Mouse (Mus musculus) small intestine, adult 2 months (tissue): ENCODE results near the gene Ndufa3. TPM values are rescaled to one million over a fixed set of nuclear protein-coding genes. Genes with fewer than 3 reads are reported as not detected.

Experiments used
- H3K27ac ChIP-seq: fragments of 200-500 bp; 2 replicates; pipeline ENCODE4 v1.5.1; 2012; ENCODE audit warnings: low read depth, low read length, control low read depth, inconsistent platforms; ENCODE audit not compliant: insufficient read depth
- H3K27me3 ChIP-seq: fragments of 200-500 bp; 2 replicates; pipeline ENCODE4 v1.6.1; 2012; ENCODE audit warnings: mild to moderate bottlenecking, moderate library complexity, low read length, inconsistent platforms; ENCODE audit not compliant: control insufficient read depth, insufficient read depth
- H3K36me3 ChIP-seq: fragments of 200-500 bp; 2 replicates; pipeline ENCODE4 v1.6.1; 2012; ENCODE audit warnings: mild to moderate bottlenecking, low read length, control low read depth, inconsistent platforms; ENCODE audit not compliant: control insufficient read depth, insufficient read depth
- H3K4me1 ChIP-seq: fragments of 200-500 bp; 2 replicates; pipeline ENCODE4 v1.6.1; 2012; ENCODE audit warnings: low read length, inconsistent platforms, mixed read lengths; ENCODE audit not compliant: control insufficient read depth, insufficient read depth, insufficient read length
- H3K4me3 ChIP-seq: fragments of 200-500 bp; 2 replicates; pipeline ENCODE4 v1.5.1; 2012; ENCODE audit warnings: low read depth, mild to moderate bottlenecking, control low read depth, inconsistent platforms, low read length, moderate library complexity
- CTCF ChIP-seq: fragments of 200-500 bp; IDR thresholded peaks from 2 replicates; pipeline ENCODE4 v1.5.1; 2012; ENCODE audit warnings: low read depth, mild to moderate bottlenecking, control low read depth, inconsistent platforms, low read length, moderate library complexity, mixed read lengths; ENCODE audit not compliant: insufficient replicate concordance, insufficient read length; ENCODE audit errors: extremely low read depth
- POLR2A ChIP-seq: fragments of 200-500 bp; IDR thresholded peaks from 2 replicates; pipeline ENCODE4 v1.6.1; 2012; ENCODE audit warnings: low read depth, mild to moderate bottlenecking, control low read depth, inconsistent platforms, low read length, moderate library complexity
- WGBS: fragments of 180-500 bp; shearing (Covaris S2); methylation state at CpG from one replicate; pipeline ENCODE4 v1.1.7; 2018; 5-methylcytosine and 5-hydroxymethylcytosine counted together
- polyA plus RNA-seq: library from polyadenylated mRNA; depleted of rRNA; stranded (reverse); fragments of >200 nt; gene quantifications from 2 replicates; pipeline ENCODE4 v1.2.3, GENCODE M21; 2012

Ndufa3 gene
- polyA plus RNA-seq, 1 experiment: 337 TPM

DNA sequence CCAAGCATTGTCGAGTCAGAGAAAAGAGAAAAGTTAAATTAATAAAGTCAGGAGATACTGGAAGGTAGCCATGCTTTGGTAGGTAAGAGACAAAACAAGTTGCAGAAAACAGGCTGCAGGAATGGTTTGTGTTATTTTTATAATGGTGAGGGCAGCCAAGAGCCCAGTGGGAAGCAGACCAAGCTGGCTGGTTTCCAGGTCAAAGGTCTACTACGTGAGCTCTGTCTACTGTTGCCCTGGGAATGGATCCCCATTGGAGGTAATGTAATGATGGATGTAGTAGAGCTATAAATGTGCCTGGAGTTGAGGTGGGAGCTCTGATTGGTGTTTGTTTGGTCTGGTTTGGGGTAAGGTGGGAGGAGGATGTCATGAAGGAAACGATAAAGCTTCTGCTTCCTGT is 8.1 kb upstream of the Ndufa3 start:
- no peak overlapping the region for H3K27ac ChIP-seq
- H3K4me1 ChIP-seq: peaks cover 2% of the 10 kb centered on the region; the same call in 1 of the 2 replicates
- TF ChIP-seq POLR2A (no peak), CTCF (no peak)
- WGBS: 30% methylated on average over 3 of the region's 3 CpGs
- H3K27me3 ChIP-seq: no peaks in the 10 kb centered on the region
- H3K4me3 ChIP-seq: no peak overlapping the region
- no peaks in the 10 kb centered on the region for H3K36me3 ChIP-seq

DNA sequence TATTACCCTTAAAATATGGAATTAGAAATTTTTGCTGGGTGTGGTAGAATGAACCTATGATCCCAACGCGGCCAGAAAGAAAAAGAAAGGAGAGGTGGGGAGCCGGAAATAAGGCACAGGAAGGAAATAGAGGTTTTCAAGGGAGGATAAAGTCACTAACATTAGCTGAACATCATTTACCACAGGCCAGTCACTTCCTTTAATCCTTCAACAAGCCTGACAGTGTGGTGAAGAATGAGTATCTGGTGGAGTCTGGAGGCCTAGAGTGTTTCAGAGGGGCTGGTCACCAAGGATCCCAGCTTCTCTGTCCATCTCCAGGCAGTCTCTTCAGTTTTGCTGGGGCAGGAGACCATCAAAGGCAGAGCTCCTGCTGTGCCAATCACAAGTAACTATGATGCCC is 6.7 kb upstream of the Ndufa3 start:
- Histone ChIP-seq H3K36me3 (no peaks in the 10 kb centered on the region), H3K27me3 (no peaks in the 10 kb centered on the region), H3K4me1 (peaks cover 2% of the 10 kb centered on the region; the same call in 1 of the 2 replicates), H3K27ac (no peak overlapping the region), H3K4me3 (no peak overlapping the region)
- no peak for TF ChIP-seq POLR2A
- no peak for TF ChIP-seq CTCF
- WGBS: 86% methylated on average over 3 of the region's 3 CpGs

DNA sequence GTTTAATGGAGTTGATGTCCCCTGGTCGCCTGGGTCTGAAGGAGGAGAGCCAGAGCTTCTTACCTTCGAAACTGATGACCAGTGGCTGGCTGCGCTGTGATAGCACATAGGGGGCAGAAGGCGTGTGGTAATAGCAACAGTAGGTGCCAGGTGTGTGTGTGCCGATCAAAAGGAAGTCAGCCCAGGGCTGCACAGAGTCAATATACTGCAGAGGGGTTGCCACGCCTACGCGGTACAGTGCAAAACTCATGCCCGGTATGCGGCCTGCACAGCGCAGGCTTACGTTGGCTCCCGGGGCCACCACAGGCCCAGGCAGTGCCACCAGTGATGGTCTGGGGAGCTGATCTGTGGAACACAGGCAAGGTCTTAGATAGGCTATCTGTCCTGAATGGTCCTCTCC is 6.2 kb upstream of the Ndufa3 start:
- no peak for TF ChIP-seq CTCF
- TF ChIP-seq POLR2A: no peak
- whole genome bisulfite sequencing: 61% methylated on average over 13 of the region's 13 CpGs

DNA sequence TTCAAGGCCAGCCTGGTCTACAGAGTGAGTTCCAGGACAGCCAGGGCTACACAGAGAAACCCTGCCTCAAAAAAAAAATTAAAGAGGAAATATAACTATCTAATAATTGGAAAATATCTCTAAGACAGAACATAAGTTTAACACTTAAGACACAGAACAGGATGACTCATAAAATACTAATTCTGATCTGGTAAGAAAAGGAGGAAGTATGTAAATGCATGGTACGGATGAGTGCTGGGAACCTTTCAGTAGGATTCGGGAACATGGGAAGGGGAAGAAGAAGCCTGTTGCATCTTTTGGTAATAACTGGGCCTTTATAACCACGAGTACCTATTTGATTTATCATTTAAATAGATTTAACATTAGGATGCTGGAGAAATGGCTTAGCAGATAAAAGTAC is 3.2 kb upstream of the Ndufa3 start:
- Histone ChIP-seq H3K36me3 (no peaks in the 10 kb centered on the region), H3K27me3 (no peaks in the 10 kb centered on the region), H3K4me3 (no peak overlapping the region), H3K27ac (no peak overlapping the region), H3K4me1 (peaks cover 2% of the 10 kb centered on the region; the same call in 1 of the 2 replicates)
- 75% methylated on average over 3 of the region's 3 CpGs for WGBS
- TF ChIP-seq POLR2A: no peak
- no peak for TF ChIP-seq CTCF

More for the DNA sequence above, 6.2 kb upstream of the Ndufa3 start:
- H3K4me3 ChIP-seq: no peak overlapping the region
- H3K27ac ChIP-seq: no peak overlapping the region
- peaks cover 2% of the 10 kb centered on the region; the same call in 1 of the 2 replicates for H3K4me1 ChIP-seq
- H3K27me3 ChIP-seq: no peaks in the 10 kb centered on the region
- no peaks in the 10 kb centered on the region for H3K36me3 ChIP-seq

DNA sequence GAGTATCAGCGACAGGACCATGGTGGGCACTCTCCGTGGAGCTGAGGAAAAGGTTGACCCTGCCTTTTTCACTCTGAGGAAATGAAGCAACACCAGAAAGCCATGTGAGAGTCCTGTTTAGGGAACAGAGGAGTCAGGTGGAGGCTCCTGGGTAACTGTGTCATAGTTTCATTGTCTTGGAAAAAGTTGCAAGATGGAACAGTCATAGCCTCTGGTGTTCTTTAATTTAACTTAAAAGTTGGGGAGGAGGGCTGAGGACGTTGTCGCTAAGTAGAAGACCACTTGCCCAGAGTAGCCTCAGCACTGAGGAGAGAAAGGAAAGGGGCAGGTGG is 1.1 kb upstream of the Ndufa3 start, which contains the start of gene Oscar:
TSS of gene Oscar (minus strand) at position 101 of the 332 bp plus-strand sequence.
- peaks cover 13% of the 10 kb centered on the region; the same call in 1 of the 2 replicates for H3K36me3 ChIP-seq
- no peak within 1 kb of the TSS for H3K27ac ChIP-seq
- no peaks in the 10 kb centered on the region for H3K27me3 ChIP-seq
- no peak within 1 kb of the TSS for H3K4me3 ChIP-seq
- WGBS: 81% methylated on average over 4 of the region's 4 CpGs
- peaks cover 2% of the 10 kb centered on the region; the same call in 1 of the 2 replicates for H3K4me1 ChIP-seq
- TF ChIP-seq CTCF (no peak), POLR2A (no peak)

DNA sequence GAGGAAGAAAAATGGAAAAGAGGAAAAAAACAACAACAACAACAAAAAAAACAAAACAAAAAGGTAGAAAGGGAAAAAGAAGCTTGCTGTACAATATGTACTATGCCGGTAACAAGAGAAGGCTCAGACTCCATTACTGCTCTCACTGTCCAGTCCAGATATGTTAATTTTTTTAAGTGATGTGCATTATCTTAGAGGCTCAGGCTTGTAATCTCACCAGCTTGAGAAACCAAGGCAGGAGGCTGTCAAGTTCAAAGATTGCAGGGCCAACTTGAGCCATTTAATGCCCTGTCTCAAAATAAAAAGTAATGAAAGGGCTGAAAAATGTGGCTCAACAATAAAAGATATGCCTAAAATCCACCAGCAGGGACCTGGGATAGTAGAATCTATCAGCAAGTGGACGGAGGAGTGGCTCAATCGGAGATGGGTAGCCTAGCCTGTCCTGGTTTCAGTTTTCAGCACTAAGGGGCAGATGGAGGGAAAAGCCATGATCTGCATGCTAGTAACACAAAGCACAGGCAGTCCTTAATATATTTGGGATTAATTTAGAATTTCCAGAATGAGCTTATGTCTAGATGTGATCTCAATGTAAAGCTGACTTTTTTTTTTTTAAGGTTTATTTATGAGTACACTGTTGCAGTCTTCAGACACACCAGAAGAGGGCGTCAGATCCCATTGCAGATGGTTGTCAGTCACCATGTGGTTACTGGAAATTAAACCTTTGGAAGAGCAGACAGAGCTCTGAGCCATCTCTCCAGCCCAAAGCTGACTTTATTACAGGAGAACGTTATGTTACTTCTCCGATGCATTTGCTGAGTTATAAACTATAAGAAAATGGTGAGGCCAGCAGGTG is 558 bp upstream of the Ndufa3 start:
- no peak for TF ChIP-seq POLR2A
- no peak for TF ChIP-seq CTCF
- H3K4me3 ChIP-seq: no peak overlapping the region

DNA sequence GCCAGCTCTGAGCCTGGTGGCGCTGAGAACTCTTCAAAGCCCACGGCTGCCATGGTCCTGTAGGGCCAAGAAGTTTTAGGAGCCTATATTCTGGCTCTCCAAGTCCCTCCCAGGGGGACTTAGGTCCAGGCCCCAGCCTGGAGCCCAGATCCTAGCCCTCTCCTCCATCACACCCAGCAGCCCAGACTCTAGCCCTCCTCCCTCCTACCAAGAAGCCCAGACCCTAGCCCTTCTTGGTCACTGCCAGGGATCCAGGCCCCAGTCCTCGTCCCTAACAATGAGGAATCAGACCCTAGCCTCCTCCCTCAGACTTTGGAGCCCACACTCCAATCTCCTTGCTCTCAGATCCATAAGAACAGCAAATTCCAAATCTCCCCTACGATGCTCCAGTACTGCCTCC is 11.9 kb downstream of the Ndufa3 start:
- H3K4me1 ChIP-seq: peaks cover 13% of the 10 kb centered on the region
- H3K27me3 ChIP-seq: no peaks in the 10 kb centered on the region
- H3K27ac ChIP-seq: no peak overlapping the region
- 35% methylated on average over 4 of the region's 4 CpGs for WGBS
- TF ChIP-seq CTCF: no peak
- peaks cover 5% of the 10 kb centered on the region for H3K36me3 ChIP-seq
- H3K4me3 ChIP-seq: peak overlapping the region; percentile 80

More for the DNA sequence above, 558 bp upstream of the Ndufa3 start:
- H3K36me3 ChIP-seq: peaks cover 13% of the 10 kb centered on the region; the same call in 1 of the 2 replicates
- no peaks in the 10 kb centered on the region for H3K27me3 ChIP-seq
- no peak overlapping the region for H3K27ac ChIP-seq
- WGBS: 36% methylated on average over 6 of the region's 6 CpGs
- H3K4me1 ChIP-seq: no peaks in the 10 kb centered on the region
